Mouse (Mus musculus): ENCODE measurements around the gene Pnpla1. TPM values are rescaled to one million over a fixed set of nuclear protein-coding genes. Genes with fewer than 3 reads are reported as not detected.

Pnpla1 gene
- polyA plus RNA-seq, 1 experiment from 2014 or later: not detected

DNA sequence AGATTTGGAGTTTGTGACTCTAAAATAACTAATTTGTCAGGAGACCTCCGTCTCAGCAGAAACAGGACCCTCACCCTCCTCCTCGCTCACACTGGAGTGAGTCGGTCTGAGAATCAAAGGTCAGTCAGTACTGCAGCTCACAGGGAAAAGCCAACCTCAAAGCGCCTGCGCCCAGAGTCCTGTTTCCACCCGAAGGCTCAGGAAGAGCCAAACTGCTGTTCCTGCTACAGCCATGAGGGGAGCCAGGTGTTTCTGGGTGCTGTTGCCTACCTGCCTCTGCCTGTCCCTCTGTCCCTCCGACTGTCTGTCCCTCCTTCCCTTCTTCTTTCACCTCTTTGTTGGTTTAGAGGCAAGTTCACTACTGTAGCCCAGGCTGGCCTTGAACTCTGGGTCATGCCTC is 51.9 kb downstream of the Pnpla1 start:
- Histone ChIP-seq H3K36me3 (ENCODE audit: inconsistent target) (no peaks in the 10 kb centered on the region), H3K4me3 (ENCODE audit: inconsistent target) (no peak overlapping the region), H3K79me2 (ENCODE audit: inconsistent target) (no peaks in the 10 kb centered on the region), H3K27ac (no peak overlapping the region)
- WGBS (ENCODE audit: missing documents): 81% methylated on average over 6 of the region's 7 CpGs

DNA sequence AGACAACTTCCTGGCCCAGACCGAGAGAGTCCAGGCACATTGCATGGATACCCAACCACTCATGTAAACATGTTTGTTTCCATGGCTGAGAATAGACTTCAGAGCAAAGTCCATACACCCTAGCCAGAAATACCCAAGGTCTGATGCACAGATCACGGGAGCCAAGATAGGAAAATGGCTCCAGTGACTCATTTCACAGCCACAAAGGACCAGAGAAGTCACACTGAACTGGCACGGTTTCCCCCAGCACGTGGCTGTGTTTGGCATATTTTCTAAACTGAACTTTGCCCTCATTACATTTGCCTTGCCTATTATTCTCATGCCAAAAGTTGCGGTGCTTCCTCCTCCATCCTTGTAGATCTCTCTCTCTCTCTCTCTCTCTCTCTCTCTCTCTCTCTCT is 55.0 kb downstream of the Pnpla1 start:
- Histone ChIP-seq H3K79me2 (ENCODE audit: inconsistent target) (no peaks in the 10 kb centered on the region), H3K4me3 (ENCODE audit: inconsistent target) (no peak overlapping the region), H3K36me3 (ENCODE audit: inconsistent target) (no peaks in the 10 kb centered on the region), H3K27ac (no peak overlapping the region)
- 80% methylated on average over 5 of the region's 5 CpGs for WGBS (ENCODE audit: missing documents)

DNA sequence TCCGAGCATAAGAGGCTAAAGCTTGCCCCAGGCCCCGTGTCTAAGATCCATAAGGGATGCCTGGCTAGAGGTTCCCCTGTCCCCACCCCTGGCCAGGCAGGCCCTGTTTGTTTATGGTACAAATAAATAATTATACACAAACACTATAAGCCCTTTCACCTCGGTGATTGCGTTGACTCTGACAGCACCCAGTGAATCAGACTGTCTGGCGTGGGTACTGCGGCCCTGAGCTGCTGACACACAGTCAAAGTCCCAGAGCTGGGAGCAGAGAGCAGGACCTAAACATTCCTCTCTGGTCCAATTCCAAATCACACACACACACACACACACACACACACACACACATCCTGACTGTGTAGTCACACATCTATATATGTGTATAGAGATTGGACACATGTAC is 55.7 kb downstream of the Pnpla1 start:
- WGBS (ENCODE audit: missing documents): 94% methylated on average over 4 of the region's 6 CpGs
- no peak overlapping the region for H3K27ac ChIP-seq
- no peaks in the 10 kb centered on the region for H3K79me2 ChIP-seq (ENCODE audit: inconsistent target)
- H3K36me3 ChIP-seq (ENCODE audit: inconsistent target): no peaks in the 10 kb centered on the region
- no peak overlapping the region for H3K4me3 ChIP-seq (ENCODE audit: inconsistent target)

DNA sequence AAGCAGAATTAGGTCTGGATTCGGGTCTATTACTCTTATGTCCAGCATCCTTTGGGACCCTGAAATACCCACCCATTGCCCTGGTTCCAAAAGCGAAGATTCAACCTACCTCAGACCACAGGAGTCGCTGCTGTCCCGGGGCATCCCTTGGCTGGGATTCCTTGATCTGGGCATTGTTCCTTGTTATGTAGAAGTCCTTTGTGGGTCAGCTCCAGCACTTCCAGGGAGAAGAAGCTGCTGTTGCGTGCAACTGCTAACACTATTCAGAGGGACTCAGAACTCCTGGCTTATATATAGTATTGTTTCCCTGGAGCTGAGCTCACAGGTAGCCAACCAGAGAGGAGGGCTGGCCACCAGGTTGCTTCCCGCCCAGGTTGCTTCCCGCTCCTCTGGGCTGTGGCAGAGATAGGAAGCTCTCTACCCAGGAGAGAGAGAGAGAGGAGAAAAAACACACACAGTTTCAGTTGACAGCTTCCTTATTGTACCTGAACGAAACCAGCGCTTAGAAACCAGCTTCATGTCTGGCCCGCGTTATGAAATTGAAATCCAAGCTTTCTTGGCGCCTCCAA is 56.9 kb downstream of the Pnpla1 start, which contains the start of gene 4930539E08Rik:
TSS of gene 4930539E08Rik (minus strand) at position 265 of the 569 bp plus-strand sequence.
- Histone ChIP-seq H3K4me3 (ENCODE audit: inconsistent target) (no peak within 1 kb of the TSS), H3K36me3 (ENCODE audit: inconsistent target) (no peaks in the 10 kb centered on the region), H3K79me2 (ENCODE audit: inconsistent target) (no peaks in the 10 kb centered on the region), H3K27ac (no peak within 1 kb of the TSS)
- WGBS (ENCODE audit: missing documents): 85% methylated on average over 11 of the region's 12 CpGs

DNA sequence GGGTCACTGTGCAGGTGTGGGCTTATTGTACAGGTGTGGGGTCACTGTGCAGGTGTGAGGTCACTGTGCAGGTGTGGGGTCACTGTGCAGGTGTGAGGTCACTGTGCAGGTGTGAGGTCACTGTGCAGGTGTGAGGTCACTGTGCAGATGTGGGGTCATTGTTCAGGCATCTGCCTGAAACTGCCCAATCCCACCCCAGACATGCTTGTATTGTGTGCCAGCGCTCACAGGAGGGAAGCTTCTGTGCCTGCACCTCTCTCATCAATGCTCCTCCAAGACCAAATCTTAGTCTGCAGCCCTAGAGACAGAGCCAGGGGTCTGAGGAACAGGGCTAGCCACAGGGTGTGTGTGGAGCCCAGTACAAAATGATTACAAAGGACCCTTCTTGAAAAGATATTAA is 58.3 kb downstream of the Pnpla1 start:
- Histone ChIP-seq H3K4me3 (ENCODE audit: inconsistent target) (no peak overlapping the region), H3K27ac (no peak overlapping the region), H3K79me2 (ENCODE audit: inconsistent target) (no peaks in the 10 kb centered on the region), H3K36me3 (ENCODE audit: inconsistent target) (no peaks in the 10 kb centered on the region)
- WGBS (ENCODE audit: missing documents): 83% methylated on average over 1 of the region's 1 CpGs

DNA sequence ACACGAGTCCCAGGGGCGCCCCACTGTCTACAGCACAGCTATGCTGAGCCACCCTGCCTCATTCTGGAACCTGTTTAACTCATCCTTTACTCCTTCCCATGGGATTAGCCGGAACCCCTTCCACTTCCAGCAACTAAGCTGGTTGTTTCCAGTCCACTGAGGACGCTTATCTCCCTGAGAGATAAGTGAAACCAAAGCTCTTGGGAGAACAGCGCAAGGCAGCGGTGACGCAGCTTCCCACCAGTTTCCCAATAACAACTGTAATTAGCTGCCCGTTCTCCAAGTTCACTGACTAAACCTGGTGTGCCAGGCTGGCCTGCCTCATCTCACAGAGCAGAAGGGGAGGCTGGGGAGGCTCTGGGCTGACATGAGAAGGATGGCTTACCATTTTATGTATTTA is 62.9 kb downstream of the Pnpla1 start:
- Histone ChIP-seq H3K4me3 (ENCODE audit: inconsistent target) (no peak overlapping the region), H3K79me2 (ENCODE audit: inconsistent target) (no peaks in the 10 kb centered on the region), H3K36me3 (ENCODE audit: inconsistent target) (no peaks in the 10 kb centered on the region), H3K27ac (no peak overlapping the region)
- WGBS (ENCODE audit: missing documents): 58% methylated on average over 8 of the region's 8 CpGs

DNA sequence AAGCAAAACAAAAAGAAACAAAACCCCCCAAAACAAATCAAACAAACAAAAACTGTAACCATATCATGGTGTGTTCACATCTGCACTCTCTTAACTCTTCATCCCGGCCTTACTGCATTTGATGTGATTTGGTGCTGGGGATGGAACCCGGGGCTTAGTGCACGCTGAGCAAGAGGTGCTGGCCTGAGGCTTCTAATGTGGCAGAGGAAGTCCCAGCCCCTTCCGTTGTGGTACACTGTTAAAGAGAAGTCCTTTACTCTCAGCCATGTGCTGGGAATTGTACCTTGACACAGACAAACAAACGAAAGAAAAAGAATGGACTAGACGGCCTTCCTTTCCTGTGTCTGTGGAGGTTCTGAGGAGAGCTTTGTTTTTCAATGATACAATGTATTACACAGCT is 63.9 kb downstream of the Pnpla1 start:
- no peaks in the 10 kb centered on the region for H3K79me2 ChIP-seq (ENCODE audit: inconsistent target)
- 17% methylated on average over 6 of the region's 6 CpGs for whole genome bisulfite sequencing (ENCODE audit: missing documents)
- no peak overlapping the region for H3K4me3 ChIP-seq (ENCODE audit: inconsistent target)
- no peak overlapping the region for H3K27ac ChIP-seq
- H3K36me3 ChIP-seq (ENCODE audit: inconsistent target): no peaks in the 10 kb centered on the region

DNA sequence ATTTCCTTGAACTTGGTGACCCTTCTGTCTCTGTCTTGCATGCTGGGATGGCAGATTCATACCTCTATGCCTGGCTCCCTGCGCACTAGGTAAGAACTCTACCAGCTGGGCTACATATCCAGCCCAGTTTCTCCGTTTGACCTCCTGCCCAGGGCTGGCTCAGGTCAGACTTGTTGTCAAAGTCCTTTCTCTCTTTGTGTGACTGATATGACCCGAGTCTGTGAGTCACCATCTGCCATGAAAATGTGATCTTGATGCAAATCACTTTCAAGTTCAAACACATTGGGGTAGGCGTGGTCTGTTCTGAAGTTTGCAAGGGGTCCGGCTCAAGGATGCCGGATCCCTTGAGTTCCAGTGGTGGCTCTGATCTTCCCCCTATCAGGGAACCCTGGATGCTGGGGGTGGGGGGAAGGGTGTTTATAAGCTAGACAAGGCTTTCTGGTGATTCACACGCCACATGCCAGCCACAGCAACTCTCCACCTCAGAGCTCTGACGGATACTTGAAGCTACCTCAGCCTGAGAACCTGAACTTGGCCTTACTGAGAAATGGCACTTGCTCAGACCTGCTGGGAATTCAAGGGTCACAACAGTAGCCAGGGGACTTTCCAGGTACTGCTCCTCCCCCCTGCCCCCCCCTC is 66.9 kb downstream of the Pnpla1 start:
- Histone ChIP-seq H3K27ac (no peak overlapping the region), H3K79me2 (ENCODE audit: inconsistent target) (no peaks in the 10 kb centered on the region), H3K4me3 (ENCODE audit: inconsistent target) (no peak overlapping the region), H3K36me3 (ENCODE audit: inconsistent target) (no peaks in the 10 kb centered on the region)
- 90% methylated on average over 8 of the region's 8 CpGs for WGBS (ENCODE audit: missing documents)

DNA sequence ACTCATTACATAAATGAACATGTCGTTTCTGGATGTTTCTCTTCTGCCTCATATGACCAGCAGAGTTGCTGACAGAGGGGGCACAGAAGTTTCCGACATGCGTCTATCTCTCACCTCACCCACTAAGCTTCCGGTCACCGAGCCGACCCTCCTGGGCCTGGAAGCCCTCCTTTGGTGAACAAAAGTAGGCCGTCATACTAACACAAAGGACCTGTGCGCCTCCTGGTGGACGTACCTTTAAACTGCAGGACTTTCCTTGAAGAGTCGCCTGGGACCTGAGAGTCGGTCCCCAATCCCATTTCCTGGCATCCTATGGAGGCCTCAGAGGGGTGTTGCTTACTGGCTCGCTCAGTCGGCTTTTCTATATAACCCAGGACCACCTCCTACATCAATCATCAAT is 68.2 kb downstream of the Pnpla1 start:
- H3K79me2 ChIP-seq (ENCODE audit: inconsistent target): no peaks in the 10 kb centered on the region
- no peak overlapping the region for H3K27ac ChIP-seq
- H3K4me3 ChIP-seq (ENCODE audit: inconsistent target): no peak overlapping the region
- no peaks in the 10 kb centered on the region for H3K36me3 ChIP-seq (ENCODE audit: inconsistent target)
- 16% methylated on average over 11 of the region's 13 CpGs for WGBS (ENCODE audit: missing documents)

DNA sequence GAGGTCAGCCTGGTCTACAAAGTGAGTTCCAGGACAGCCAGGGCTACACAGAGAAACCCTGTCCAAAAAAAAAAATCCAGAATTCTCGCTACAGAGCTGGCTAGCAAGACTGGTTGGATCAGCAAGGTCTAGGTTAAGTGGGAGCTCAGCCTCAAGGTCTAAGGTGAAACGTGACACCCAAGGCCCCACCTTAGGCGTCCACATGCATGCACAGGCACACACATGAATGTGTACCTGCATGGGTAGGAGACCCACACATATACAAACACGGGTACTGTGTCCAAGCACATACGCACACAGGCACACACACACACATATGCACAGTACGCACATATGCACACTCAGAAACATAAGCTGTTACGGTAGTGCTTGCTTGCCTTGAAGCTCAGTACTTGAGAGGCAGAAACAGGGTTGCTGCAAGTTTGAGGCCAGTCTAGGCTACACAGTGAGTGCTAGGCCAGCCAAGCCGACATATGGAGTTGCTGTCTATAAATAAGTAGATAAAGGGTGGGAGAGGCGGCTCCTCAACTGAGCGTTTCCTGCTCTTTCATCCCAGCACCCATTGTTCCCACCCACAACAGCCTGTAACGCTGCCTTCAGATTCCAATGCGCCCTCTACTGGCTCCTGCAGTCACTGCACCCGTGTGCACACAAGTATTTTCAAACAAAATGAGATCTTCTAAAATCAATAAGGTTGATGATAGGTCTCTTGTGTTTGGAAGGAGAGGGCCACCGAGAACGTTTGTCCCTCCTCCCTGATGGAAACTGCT is 68.8 kb downstream of the Pnpla1 start:
- WGBS (ENCODE audit: missing documents): 45% methylated on average over 15 of the region's 15 CpGs
- Histone ChIP-seq H3K4me3 (ENCODE audit: inconsistent target) (no peak overlapping the region), H3K27ac (no peak overlapping the region), H3K79me2 (ENCODE audit: inconsistent target) (no peaks in the 10 kb centered on the region), H3K36me3 (ENCODE audit: inconsistent target) (no peaks in the 10 kb centered on the region)

DNA sequence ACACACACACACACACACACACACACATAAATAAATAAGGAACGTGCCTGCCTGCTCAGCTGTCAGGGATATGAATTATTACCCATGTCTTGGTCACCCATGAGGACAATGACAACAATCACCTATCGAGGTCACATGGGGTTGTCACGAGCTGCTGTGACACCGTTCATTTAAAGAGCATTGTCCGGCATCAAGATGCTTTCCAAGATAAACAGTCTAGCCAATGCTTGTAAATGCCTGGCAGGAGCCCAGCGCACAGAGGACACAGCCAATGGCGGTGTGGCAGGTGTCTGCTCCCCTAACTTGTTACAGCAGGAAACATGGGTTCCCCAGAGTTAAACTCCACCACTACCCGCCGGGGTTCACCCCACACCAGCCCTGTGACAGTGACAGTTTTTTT is 69.8 kb downstream of the Pnpla1 start:
- no peak overlapping the region for H3K27ac ChIP-seq
- WGBS (ENCODE audit: missing documents): 75% methylated on average over 9 of the region's 9 CpGs
- H3K79me2 ChIP-seq (ENCODE audit: inconsistent target): no peaks in the 10 kb centered on the region
- no peak overlapping the region for H3K4me3 ChIP-seq (ENCODE audit: inconsistent target)
- no peaks in the 10 kb centered on the region for H3K36me3 ChIP-seq (ENCODE audit: inconsistent target)

DNA sequence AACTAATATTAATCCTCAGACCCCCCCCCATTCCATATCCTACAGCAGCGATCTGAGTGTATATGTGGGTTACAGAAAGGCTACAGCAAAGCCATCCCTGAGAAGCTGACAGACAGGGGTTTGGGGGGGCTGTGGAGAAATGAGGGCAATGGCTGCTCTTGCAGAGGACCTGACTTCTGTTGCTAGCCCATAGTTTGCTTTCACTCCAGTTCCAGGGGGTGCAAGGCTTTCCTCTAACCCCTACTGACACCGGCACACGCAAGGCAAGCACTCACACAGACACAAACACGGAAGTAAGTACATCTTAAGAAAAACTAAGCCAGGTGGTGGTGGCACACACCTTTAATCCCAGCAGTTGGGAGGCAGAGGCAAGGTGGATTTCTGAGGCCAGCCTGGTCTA is 71.2 kb downstream of the Pnpla1 start:
- Histone ChIP-seq H3K27ac (no peak overlapping the region), H3K79me2 (ENCODE audit: inconsistent target) (no peaks in the 10 kb centered on the region), H3K36me3 (ENCODE audit: inconsistent target) (no peaks in the 10 kb centered on the region), H3K4me3 (ENCODE audit: inconsistent target) (no peak overlapping the region)
- 91% methylated on average over 4 of the region's 4 CpGs for WGBS (ENCODE audit: missing documents)

DNA sequence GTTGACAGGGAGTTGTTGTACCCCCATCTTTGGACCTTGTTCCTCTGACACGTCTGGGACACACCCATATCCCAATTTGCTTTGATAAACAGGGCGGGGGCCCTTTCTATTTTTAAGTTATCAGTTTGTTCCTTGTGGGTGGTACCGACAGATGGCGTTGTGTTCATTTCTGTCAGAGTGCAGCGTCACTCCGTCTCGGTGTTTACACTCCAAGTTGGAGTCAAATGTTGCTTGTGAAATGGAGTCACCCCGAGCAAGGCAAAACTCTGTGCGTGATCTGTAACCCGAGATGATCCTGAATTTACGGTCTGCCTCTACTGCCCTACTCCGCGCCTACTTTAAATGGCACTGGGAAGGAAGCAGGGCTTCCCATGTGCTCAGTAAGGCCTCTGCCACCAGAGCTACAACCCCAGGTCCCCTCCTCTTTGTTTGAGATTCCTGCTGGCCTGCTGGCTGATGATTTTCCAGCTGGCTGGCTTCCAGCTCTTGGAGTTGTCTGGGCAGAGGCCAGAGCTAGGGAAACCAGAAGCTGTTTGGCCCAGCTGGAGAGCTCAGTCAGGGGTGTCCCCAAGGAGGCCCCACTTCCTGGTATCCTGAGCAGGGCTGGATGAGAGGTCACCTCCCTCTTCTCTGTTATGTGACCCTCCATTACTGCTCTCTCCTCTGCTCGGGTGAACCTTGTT is 72.3 kb downstream of the Pnpla1 start:
- no peak overlapping the region for H3K27ac ChIP-seq
- H3K36me3 ChIP-seq (ENCODE audit: inconsistent target): no peaks in the 10 kb centered on the region
- no peaks in the 10 kb centered on the region for H3K79me2 ChIP-seq (ENCODE audit: inconsistent target)
- no peak overlapping the region for H3K4me3 ChIP-seq (ENCODE audit: inconsistent target)
- 45% methylated on average over 13 of the region's 14 CpGs for WGBS (ENCODE audit: missing documents)

DNA sequence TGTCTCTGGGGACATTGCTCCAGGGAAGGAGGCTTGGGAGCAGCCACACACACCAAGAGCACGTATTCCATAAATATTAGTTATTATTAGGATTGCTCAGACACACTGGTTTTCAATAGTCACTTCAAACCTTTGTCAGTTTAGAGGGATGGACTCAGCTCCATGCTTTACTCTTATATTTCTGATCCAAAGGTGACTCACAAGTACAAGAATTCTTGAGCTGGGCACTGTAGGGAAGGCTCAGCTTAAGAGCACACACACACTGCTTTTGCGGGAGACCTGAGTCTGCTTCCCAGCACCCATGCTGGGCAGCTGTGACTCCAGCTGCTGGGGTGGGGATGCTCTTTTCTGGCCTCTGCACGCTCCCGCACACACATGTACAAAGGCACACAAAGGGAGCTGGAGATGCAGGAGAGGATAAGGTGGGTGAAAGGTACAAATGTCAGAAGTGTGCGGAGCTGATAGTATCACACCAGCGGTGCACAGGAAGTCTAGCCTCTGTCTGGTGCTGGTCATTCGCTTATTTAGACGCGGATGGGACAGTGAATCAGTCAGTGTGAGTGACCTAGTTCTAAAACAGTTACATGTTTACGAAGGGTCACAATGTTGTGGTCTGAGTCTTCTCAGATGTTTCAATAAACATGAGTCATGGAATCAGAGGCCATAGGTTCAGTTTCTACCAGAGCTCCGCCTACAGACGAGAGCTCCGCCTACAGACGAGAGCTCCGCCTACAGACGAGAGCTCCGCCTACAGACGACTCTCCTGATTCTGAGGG is 73.4 kb downstream of the Pnpla1 start:
- H3K27ac ChIP-seq: no peak overlapping the region
- no peak overlapping the region for H3K4me3 ChIP-seq (ENCODE audit: inconsistent target)
- H3K79me2 ChIP-seq (ENCODE audit: inconsistent target): no peaks in the 10 kb centered on the region
- H3K36me3 ChIP-seq (ENCODE audit: inconsistent target): no peaks in the 10 kb centered on the region
- 90% methylated on average over 18 of the region's 18 CpGs for WGBS (ENCODE audit: missing documents)
